Mouse (Mus musculus): ENCODE results near the gene Kif26b.

DNA sequence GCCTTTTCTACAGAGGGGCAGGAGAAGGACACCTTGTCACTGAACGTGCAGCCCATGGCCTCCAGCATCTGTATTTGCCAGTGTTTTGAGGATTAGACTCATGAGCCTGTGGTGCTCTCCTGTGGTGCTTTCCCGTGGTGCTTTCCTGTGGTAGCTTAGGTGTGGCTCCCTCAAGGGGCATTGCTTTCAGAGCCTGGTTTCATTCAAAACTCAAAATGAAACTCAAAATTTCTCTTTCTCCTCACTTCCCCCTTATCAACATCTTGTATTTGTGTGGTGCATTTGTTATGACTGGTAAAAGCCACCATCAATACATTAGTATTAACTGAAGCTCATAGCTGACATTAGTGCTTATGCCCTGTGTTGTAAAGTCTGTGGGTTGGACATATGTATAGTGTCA, 112.9 kb downstream of the Kif26b start:
- no peak for TF ChIP-seq POLR2AphosphoS5 (IDR thresholded peaks at IDR 0.05; ENCODE audit: insufficient replicate concordance, low read depth, low read length)
- no peak for TF ChIP-seq CTCF (IDR thresholded peaks at IDR 0.05; ENCODE audit: low read depth, low read length)
- TF ChIP-seq GATA1 (IDR thresholded peaks at IDR 0.05; ENCODE audit: borderline replicate concordance, low read length): no peak
- TF ChIP-seq TAL1 (conservative IDR thresholded peaks at IDR 0.05; ENCODE audit: low read depth, low read length): no peak
- TF ChIP-seq GATA2 (IDR thresholded peaks at IDR 0.05; ENCODE audit: borderline replicate concordance, low read depth, low read length): no peak

All from G1E (cell line).